Mouse (Mus musculus) small intestine, adult 2 months (tissue): ENCODE measurements around the gene Ccdc81.

ENCODE experiments used
- CTCF ChIP-seq: fragments of 200-500 bp; IDR thresholded peaks from 2 replicates; pipeline ENCODE4 v1.5.1; 2012; ENCODE audit warnings: low read depth, mild to moderate bottlenecking, control low read depth, inconsistent platforms, low read length, moderate library complexity, mixed read lengths; ENCODE audit not compliant: insufficient replicate concordance, insufficient read length; ENCODE audit errors: extremely low read depth
- POLR2A ChIP-seq: fragments of 200-500 bp; IDR thresholded peaks from 2 replicates; pipeline ENCODE4 v1.6.1; 2012; ENCODE audit warnings: low read depth, mild to moderate bottlenecking, control low read depth, inconsistent platforms, low read length, moderate library complexity

GRCm38 (mm10) chr7:89923441-89924180 is 20.2 kb upstream of the Ccdc81 start:
- TF ChIP-seq CTCF: no peak
- no peak for TF ChIP-seq POLR2A
